ENCODE assay signal across 17 mouse cellular contexts in genomic region chr2:131132930-131133547, GRCm38 (mm10). TPM values are rescaled to one million over a fixed set of nuclear protein-coding genes. Genes with fewer than 3 reads are reported as not detected.
DNase-seq lines count a peak whose midpoint lies in the region; ATAC-seq and TF ChIP-seq lines count a peak whose summit lies in the region.
"Had no signal": no experiment of that assay in that cellular context is flagged by ENCODE, and none has a peak within 500 bp of the region (broad histone marks: within the 10 kb centered on the region; RNA-seq: fewer than 3 reads in every experiment).

Gm11037 (plus strand) TSS chr2:131133497.

- no peaks in the 10 kb centered on the region for H3K9me3 ChIP-seq in lung, embryonic 14.5 days (ENCODE audit: low read depth, low read length)
- no peaks in the 10 kb centered on the region for H3K9me3 ChIP-seq in limb, embryonic 10.5 days (replicated peaks)
- H3K9me3 ChIP-seq: limb, embryonic 13.5 days; midbrain, embryonic 12.5 days had no signal

- 59% methylated on average over 9 of the region's 9 CpGs for WGBS in heart, adult 2 months
- WGBS in lung, embryonic 14.5 days: 76% methylated on average over 9 of the region's 9 CpGs
- WGBS in limb, embryonic 10.5 days: 86% methylated on average over 9 of the region's 9 CpGs

- H3K9ac ChIP-seq in heart, adult 2 months (ENCODE audit: low read depth, low read length): peak within 1 kb of the TSS; percentile 23
- no peak within 1 kb of the TSS for H3K9ac ChIP-seq in lung, embryonic 14.5 days
- H3K9ac ChIP-seq: limb, embryonic 13.5 days; midbrain, embryonic 12.5 days had no signal

- no peak within 1 kb of the TSS for H3K4me2 ChIP-seq in lung, embryonic 14.5 days
- H3K4me2 ChIP-seq: limb, embryonic 13.5 days; midbrain, embryonic 12.5 days had no signal

- H3K4me3 ChIP-seq in heart, adult 2 months: peak within 1 kb of the TSS; percentile 12; the same call in 1 of the 2 replicates
- H3K4me3 ChIP-seq in lung, embryonic 14.5 days (ENCODE audit: low read depth, low read length): no peak within 1 kb of the TSS
- H3K4me3 ChIP-seq in brown adipose tissue, adult 24 weeks (ENCODE audit: insufficient read depth, low read depth, low read length): no peak within 1 kb of the TSS
- H3K4me3 ChIP-seq in limb, embryonic 10.5 days: no peak within 1 kb of the TSS
- H3K4me3 ChIP-seq: erythroblast, embryonic 14.5 days; limb, embryonic 13.5 days; midbrain, embryonic 12.5 days had no signal

- no peaks in the 10 kb centered on the region for H3K79me2 ChIP-seq in heart, adult 2 months (replicated peaks; ENCODE audit: control insufficient read depth, insufficient read depth, low read length)

- H3K27me3 ChIP-seq in heart, adult 2 months (ENCODE audit: control insufficient read depth, insufficient read depth, low read length): no peaks in the 10 kb centered on the region
- no peaks in the 10 kb centered on the region for H3K27me3 ChIP-seq in lung, embryonic 14.5 days (ENCODE audit: insufficient read depth, low read length)
- no peaks in the 10 kb centered on the region for H3K27me3 ChIP-seq in limb, embryonic 10.5 days (ENCODE audit: low read depth, poor library complexity, severe bottlenecking)
- H3K27me3 ChIP-seq: limb, embryonic 13.5 days; midbrain, embryonic 12.5 days had no signal

- peaks cover 24% of the 10 kb centered on the region for H3K4me1 ChIP-seq in heart, adult 2 months (ENCODE audit: control insufficient read depth, insufficient read depth, low read length)
- H3K4me1 ChIP-seq in lung, embryonic 14.5 days (ENCODE audit: insufficient read depth): no peaks in the 10 kb centered on the region; the same call in none of the 2 replicates
- peaks cover 16% of the 10 kb centered on the region for H3K4me1 ChIP-seq in brown adipose tissue, adult 24 weeks (ENCODE audit: control insufficient read depth, insufficient read depth, insufficient read length, low read length)
- H3K4me1 ChIP-seq in limb, embryonic 10.5 days: peaks cover 38% of the 10 kb centered on the region
- H3K4me1 ChIP-seq: midbrain, embryonic 12.5 days had no signal

- TF ChIP-seq POLR2A in heart, adult 2 months (IDR thresholded peaks at IDR 0.05; ENCODE audit: insufficient read depth, low read depth, low read length): no peak

- TF ChIP-seq EP300 in heart, adult 2 months (IDR thresholded peaks at IDR 0.05; ENCODE audit: insufficient read depth, low read depth, low read length): no peak

- H3K27ac ChIP-seq in heart, adult 2 months: peak within 1 kb of the TSS; percentile 75
- 0 out of 2 replicates have a peak within 1 kb of the TSS, but pooled peaks have one; percentile 47 for H3K27ac ChIP-seq in lung, embryonic 14.5 days (ENCODE audit: low read depth)
- peak within 1 kb of the TSS; percentile 77 for H3K27ac ChIP-seq in brown adipose tissue, adult 24 weeks (replicated peaks; ENCODE audit: low read depth, low read length)
- H3K27ac ChIP-seq in limb, embryonic 10.5 days: peak within 1 kb of the TSS; percentile 75
- H3K27ac ChIP-seq: limb, embryonic 13.5 days; midbrain, embryonic 12.5 days had no signal

- intact Hi-C loops in heart, adult 2 months (cut with DNase I): no loop called here

- no peak for ATAC-seq in lung, embryonic 14.5 days (ENCODE audit: insufficient read depth)

- TF ChIP-seq CTCF in heart, adult 2 months (IDR thresholded peaks at IDR 0.05): no peak
- no peak for TF ChIP-seq CTCF in lung, embryonic 14.5 days (IDR thresholded peaks at IDR 0.05; ENCODE audit: low read depth)

- H3K36me3 ChIP-seq in heart, adult 2 months (ENCODE audit: control insufficient read depth, insufficient read depth, low read length): peaks cover 35% of the 10 kb centered on the region
- H3K36me3 ChIP-seq in lung, embryonic 14.5 days (ENCODE audit: insufficient read depth): peaks cover 24% of the 10 kb centered on the region
- peaks cover 56% of the 10 kb centered on the region for H3K36me3 ChIP-seq in limb, embryonic 10.5 days
- H3K36me3 ChIP-seq: midbrain, embryonic 12.5 days had no signal

- DNase-seq in heart, adult 2 months: no peak
- no peak for DNase-seq in heart, adult 18-20 months
- no peak for DNase-seq in lung, embryonic 14.5 days
- DNase-seq in lung, postnatal 4 days: no peak
- DNase-seq in limb, embryonic 10.5 days (ENCODE audit: low spot score): no peak
- DNase-seq in spleen, adult 18-20 months: no peak
- DNase-seq in ovary, adult 18-20 months (ENCODE audit: low spot score): no peak
- DNase-seq: thymus, adult 18-20 months had no signal

RNA-seq across cellular contexts. Expression of gene Gm11037, which starts in this region (rescaled TPM):
- not detected for total RNA-seq in heart, adult 2 months (2021)
- not detected in 2 replicates for polyA plus RNA-seq in heart, adult 2 months (2012; rRNA removed)
- not detected for total RNA-seq in heart, adult 18-20 months (2021)
- not detected in 2 replicates for polyA plus RNA-seq in lung, embryonic 14.5 days (2014; fragmentation: Nextera tagmentation; extraction: Ambion mirVana)
- polyA plus RNA-seq in brown adipose tissue, adult 24 weeks (2012; ENCODE audit: insufficient read depth, insufficient read length, missing spikeins): not detected in 2 replicates
- polyA plus RNA-seq in limb, embryonic 10.5 days (2016; fragmentation: Nextera tagmentation; extraction: Ambion mirVana): not detected in 2 replicates
- total RNA-seq: adrenal gland, adult 18-20 months; common myeloid progenitor, adult 5-6 weeks; layer of hippocampus, adult 18-20 months; neutrophil, adult 5-6 weeks had no signal
- polyA plus RNA-seq: erythroblast, embryonic 14.5 days; hindbrain, embryonic 11.5 days; limb, embryonic 13.5 days; midbrain, embryonic 12.5 days had no signal
